Mouse (Mus musculus) layer of hippocampus, postnatal 36 days (tissue): Measurements from ENCODE around the gene Mt3. TPM values are rescaled to one million over a fixed set of nuclear protein-coding genes. Genes with fewer than 3 reads are reported as not detected.

Source experiments
- DNase-seq, 2 experiments: peaks; one replicate each; pipeline ENCODE4 v3.0.0; 2022
- total RNA-seq, 2 experiments: library from RNA; stranded (reverse); gene quantifications; 2 replicates each; pipeline ENCODE4 v1.2.3; 2021

The Mt3 gene
- total RNA-seq, 2 experiments from 2014 or later = 1,130 to 1,248 TPM

- DNase-seq = peak in 1 of 2 experiments; percentile 50
Observed at GRCm38 (mm10) chr8:94186542-94186941, 34.1 kb downstream of the Mt3 start.

GRCm38 (mm10) chr8:94187290-94188002 is 35.0 kb downstream of the Mt3 start:
- DNase-seq = no peak

- DNase-seq = peak; percentile 71 to 75
Observed at GRCm38 (mm10) chr8:94189275-94190031, 37.0 kb downstream of the Mt3 start.

GRCm38 (mm10) chr8:94191101-94191691 is 38.8 kb downstream of the Mt3 start:
- no peak for DNase-seq

GRCm38 (mm10) chr8:94192926-94193325 is 40.5 kb downstream of the Mt3 start:
- DNase-seq = no peak

GRCm38 (mm10) chr8:94194591-94195223 is 42.3 kb downstream of the Mt3 start:
- no peak for DNase-seq

GRCm38 (mm10) chr8:94199202-94199869 is 46.9 kb downstream of the Mt3 start:
- peak; percentile 53 to 75 for DNase-seq

Other genes starting within 250 kb of the Mt3 start
- 100 to 1,000 TPM; 121 to 128 TPM for gene Amfr, start 139.8 kb upstream of the Mt3 start, total RNA-seq
- 10 to 100 TPM; 52.7 to 60.7 TPM for gene Nudt21, start 115.6 kb upstream of the Mt3 start, total RNA-seq
- 100 to 1,000 TPM; 108 to 119 TPM for gene Ogfod1, start 115.4 kb upstream of the Mt3 start, total RNA-seq
- gene Bbs2, start 53.7 kb upstream of the Mt3 start, total RNA-seq = 10 to 100 TPM; 21.7 to 27.3 TPM
- not detected for gene Mt4, start 15.4 kb upstream of the Mt3 start, total RNA-seq
- gene Mt2, start 20.1 kb downstream of the Mt3 start, total RNA-seq = 100 to 1,000 TPM; 418 to 575 TPM
- 100 to 1,000 TPM; 532 to 675 TPM for gene Mt1, start 26.5 kb downstream of the Mt3 start, total RNA-seq
- gene Nup93, start 62.0 kb downstream of the Mt3 start, total RNA-seq = 10 to 100 TPM; 56.7 to 74.8 TPM
- gene Slc12a3, start 176.6 kb downstream of the Mt3 start, total RNA-seq = under 1 TPM; 0.18 to 0.20 TPM
- gene Herpud1, start 233.8 kb downstream of the Mt3 start, total RNA-seq = 10 to 100 TPM; 54.8 to 80.2 TPM